Mouse (Mus musculus) heart, adult 2 months (tissue): ENCODE measurements around the gene Slc9a9.

Experiments
- CTCF ChIP-seq: fragments of 200-600 bp; IDR thresholded peaks from 2 replicates; pipeline ENCODE4 v1.8.1; 2022; ENCODE audit warnings: antibody characterized with exemption, mild to moderate bottlenecking, moderate library complexity
- EP300 ChIP-seq: fragments of 200-500 bp; IDR thresholded peaks from 2 replicates; pipeline ENCODE4 v1.6.1; 2011; ENCODE audit warnings: low read depth, low read length, control low read depth; ENCODE audit not compliant: insufficient read depth
- POLR2A ChIP-seq: fragments of 200-500 bp; IDR thresholded peaks from 2 replicates; pipeline ENCODE4 v1.6.1; 2011; ENCODE audit warnings: mild to moderate bottlenecking, low read depth, low read length, control low read depth; ENCODE audit not compliant: insufficient read depth

GRCm38 (mm10) chr9:94737226-94737625, 67.5 kb downstream of the Slc9a9 start:
- TF ChIP-seq POLR2A (no peak), EP300 (no peak), CTCF (no peak)
